Mouse (Mus musculus) heart, embryonic 15.5 days (tissue): Measurements from ENCODE around the gene Bank1. TPM values are rescaled to one million over a fixed set of nuclear protein-coding genes. Genes with fewer than 3 reads are reported as not detected.

Source experiments
- ATAC-seq: fragments of 200-750 bp; cut with Nextera tagmentation; replicated peaks from 2 replicates; pipeline ENCODE4 v1.8.0; 2017; ENCODE audit warnings: low read depth, moderate TSS enrichment; ENCODE audit not compliant: insufficient number of reproducible peaks, insufficient read depth, low FRiP score
- H3K27ac ChIP-seq: fragments of 300-500 bp; sonication (generic); 2 replicates; pipeline ENCODE4 v1.5.1; 2015; ENCODE audit warnings: mild to moderate bottlenecking, inconsistent platforms
- H3K27me3 ChIP-seq: fragments of 300-500 bp; sonication (generic); 2 replicates; pipeline ENCODE4 v1.6.1; 2015; ENCODE audit warnings: inconsistent platforms
- H3K36me3 ChIP-seq: fragments of 300-500 bp; sonication (generic); 2 replicates; pipeline ENCODE4 v1.6.1; 2015; ENCODE audit warnings: mild to moderate bottlenecking, inconsistent platforms
- H3K4me1 ChIP-seq: fragments of 300-500 bp; sonication (generic); replicated peaks from 2 replicates; pipeline ENCODE4 v1.6.1; 2015; ENCODE audit warnings: inconsistent platforms
- H3K4me2 ChIP-seq: fragments of 300-500 bp; sonication (generic); 2 replicates; pipeline ENCODE4 v1.6.1; 2015; ENCODE audit warnings: inconsistent platforms, mild to moderate bottlenecking, moderate library complexity
- H3K4me3 ChIP-seq: fragments of 300-500 bp; sonication (generic); 2 replicates; pipeline ENCODE4 v1.5.1; 2015; ENCODE audit warnings: mild to moderate bottlenecking, inconsistent platforms
- H3K9ac ChIP-seq: fragments of 300-500 bp; sonication (generic); 2 replicates; pipeline ENCODE4 v1.6.1; 2015; ENCODE audit warnings: mild to moderate bottlenecking, inconsistent platforms
- H3K9me3 ChIP-seq: fragments of 300-500 bp; sonication (generic); replicated peaks from 2 replicates; pipeline ENCODE4 v1.6.1; 2016; ENCODE audit warnings: inconsistent platforms
- WGBS: fragments of 180-500 bp; shearing (Covaris S2); methylation state at CpG from one replicate; pipeline ENCODE4 v1.1.7; 2015; ENCODE audit warnings: mixed read lengths; 5-methylcytosine and 5-hydroxymethylcytosine counted together
- polyA plus RNA-seq: library from polyadenylated mRNA; unstranded; fragments of >200 nt; fragmentation: Nextera tagmentation; extraction: Ambion mirVana; gene quantifications from 2 replicates; pipeline ENCODE4 v1.2.1, GENCODE M21; 2015

The Bank1 gene
- polyA plus RNA-seq, 1 experiment from 2014 or later: 0.34 TPM

- H3K9ac ChIP-seq: no peak overlapping the region
- no peak overlapping the region for H3K4me2 ChIP-seq
- H3K4me1 ChIP-seq: no peaks in the 10 kb centered on the region
- H3K9me3 ChIP-seq: no peaks in the 10 kb centered on the region
- 85% methylated on average over 2 of the region's 2 CpGs for WGBS
- H3K27me3 ChIP-seq: no peaks in the 10 kb centered on the region
- no peak for ATAC-seq
- no peak overlapping the region for H3K27ac ChIP-seq
- H3K4me3 ChIP-seq: no peak overlapping the region
- H3K36me3 ChIP-seq: no peaks in the 10 kb centered on the region
Observed at GRCm38 (mm10) chr3:136166033-136166361, 159.9 kb downstream of the Bank1 start.

GRCm38 (mm10) chr3:136165167-136166032 lies 160.5 kb downstream of the Bank1 start:
- Histone ChIP-seq H3K4me2 (no peak overlapping the region), H3K9me3 (no peaks in the 10 kb centered on the region), H3K9ac (no peak overlapping the region), H3K36me3 (no peaks in the 10 kb centered on the region), H3K27ac (no peak overlapping the region), H3K27me3 (no peaks in the 10 kb centered on the region), H3K4me3 (no peak overlapping the region), H3K4me1 (no peaks in the 10 kb centered on the region)
- peak; percentile 55; the same call in 1 of the 2 replicates for ATAC-seq
- 53% methylated on average over 7 of the region's 7 CpGs for WGBS

- Histone ChIP-seq H3K4me1 (no peaks in the 10 kb centered on the region), H3K4me3 (no peak overlapping the region), H3K9ac (no peak overlapping the region), H3K27me3 (no peaks in the 10 kb centered on the region), H3K9me3 (no peaks in the 10 kb centered on the region), H3K27ac (no peak overlapping the region), H3K4me2 (no peak overlapping the region), H3K36me3 (no peaks in the 10 kb centered on the region)
- ATAC-seq: no peak
- 56% methylated on average over 2 of the region's 2 CpGs for WGBS
Observed at GRCm38 (mm10) chr3:136158059-136158458, 167.8 kb downstream of the Bank1 start.

GRCm38 (mm10) chr3:136155555-136155954 lies 170.3 kb downstream of the Bank1 start:
- Histone ChIP-seq H3K27ac (no peak overlapping the region), H3K36me3 (no peaks in the 10 kb centered on the region), H3K4me2 (no peak overlapping the region), H3K9me3 (no peaks in the 10 kb centered on the region), H3K27me3 (no peaks in the 10 kb centered on the region), H3K4me1 (no peaks in the 10 kb centered on the region), H3K4me3 (no peak overlapping the region), H3K9ac (no peak overlapping the region)
- no peak for ATAC-seq
- 74% methylated on average over 1 of the region's 1 CpGs for WGBS

GRCm38 (mm10) chr3:136150886-136151285 lies 175.0 kb downstream of the Bank1 start:
- Histone ChIP-seq H3K4me2 (no peak overlapping the region), H3K9ac (no peak overlapping the region), H3K4me1 (no peaks in the 10 kb centered on the region), H3K27me3 (no peaks in the 10 kb centered on the region), H3K9me3 (no peaks in the 10 kb centered on the region), H3K4me3 (no peak overlapping the region), H3K27ac (no peak overlapping the region), H3K36me3 (no peaks in the 10 kb centered on the region)
- no peak for ATAC-seq
- 71% methylated on average over 3 of the region's 3 CpGs for WGBS

GRCm38 (mm10) chr3:136147166-136147565 lies 178.7 kb downstream of the Bank1 start:
- Histone ChIP-seq H3K27me3 (no peaks in the 10 kb centered on the region), H3K4me2 (no peak overlapping the region), H3K4me3 (no peak overlapping the region), H3K9me3 (no peaks in the 10 kb centered on the region), H3K27ac (no peak overlapping the region), H3K4me1 (no peaks in the 10 kb centered on the region), H3K36me3 (no peaks in the 10 kb centered on the region), H3K9ac (no peak overlapping the region)
- WGBS: 80% methylated on average over 2 of the region's 2 CpGs
- ATAC-seq: no peak

GRCm38 (mm10) chr3:136132013-136132412 lies 193.9 kb downstream of the Bank1 start:
- Histone ChIP-seq H3K36me3 (no peaks in the 10 kb centered on the region), H3K27ac (no peak overlapping the region), H3K9ac (no peak overlapping the region), H3K27me3 (no peaks in the 10 kb centered on the region), H3K9me3 (no peaks in the 10 kb centered on the region), H3K4me2 (no peak overlapping the region), H3K4me3 (no peak overlapping the region), H3K4me1 (no peaks in the 10 kb centered on the region)
- no peak for ATAC-seq
- 57% methylated on average over 3 of the region's 3 CpGs for WGBS

GRCm38 (mm10) chr3:136115478-136116215 lies 210.2 kb downstream of the Bank1 start:
- Histone ChIP-seq H3K4me3 (no peak overlapping the region), H3K27me3 (no peaks in the 10 kb centered on the region), H3K9ac (no peak overlapping the region), H3K4me1 (no peaks in the 10 kb centered on the region), H3K27ac (no peak overlapping the region), H3K36me3 (no peaks in the 10 kb centered on the region), H3K9me3 (no peaks in the 10 kb centered on the region), H3K4me2 (no peak overlapping the region)
- 84% methylated on average over 5 of the region's 5 CpGs for WGBS
- no peak for ATAC-seq

- Histone ChIP-seq H3K27me3 (no peaks in the 10 kb centered on the region), H3K36me3 (no peaks in the 10 kb centered on the region), H3K4me3 (no peak overlapping the region), H3K9ac (no peak overlapping the region), H3K9me3 (no peaks in the 10 kb centered on the region), H3K27ac (no peak overlapping the region), H3K4me2 (no peak overlapping the region), H3K4me1 (no peaks in the 10 kb centered on the region)
- WGBS: 81% methylated on average over 6 of the region's 6 CpGs
- no peak for ATAC-seq
Observed at GRCm38 (mm10) chr3:136109411-136110139, 216.3 kb downstream of the Bank1 start.

GRCm38 (mm10) chr3:136106452-136106851 lies 219.4 kb downstream of the Bank1 start:
- Histone ChIP-seq H3K27me3 (no peaks in the 10 kb centered on the region), H3K27ac (no peak overlapping the region), H3K9me3 (no peaks in the 10 kb centered on the region), H3K4me3 (no peak overlapping the region), H3K9ac (no peak overlapping the region), H3K4me2 (no peak overlapping the region), H3K4me1 (no peaks in the 10 kb centered on the region), H3K36me3 (no peaks in the 10 kb centered on the region)
- no peak for ATAC-seq
- WGBS: 33% methylated on average over 1 of the region's 1 CpGs

- no peak for ATAC-seq
- H3K4me2 ChIP-seq: no peak overlapping the region
- no peak overlapping the region for H3K27ac ChIP-seq
- no peaks in the 10 kb centered on the region for H3K36me3 ChIP-seq
- no peak overlapping the region for H3K4me3 ChIP-seq
- 66% methylated on average over 2 of the region's 2 CpGs for WGBS
- no peaks in the 10 kb centered on the region for H3K4me1 ChIP-seq
- H3K27me3 ChIP-seq: no peaks in the 10 kb centered on the region
- H3K9me3 ChIP-seq: no peaks in the 10 kb centered on the region
- no peak overlapping the region for H3K9ac ChIP-seq
Observed at GRCm38 (mm10) chr3:136103339-136103738, 222.5 kb downstream of the Bank1 start.
